Mouse (Mus musculus) lung, adult 2 months (tissue): ENCODE results near the gene Tfrc.

Experiments used
- CTCF ChIP-seq: fragments of 200-500 bp; IDR thresholded peaks from 2 replicates; pipeline ENCODE4 v1.5.1; 2011; ENCODE audit warnings: mild to moderate bottlenecking, low read length, control low read depth; ENCODE audit not compliant: insufficient read depth
- POLR2A ChIP-seq: fragments of 200-500 bp; IDR thresholded peaks from 2 replicates; pipeline ENCODE4 v1.6.1; 2011; ENCODE audit warnings: low read depth, mild to moderate bottlenecking, control low read depth, low read length, borderline replicate concordance; ENCODE audit errors: extremely low read depth

DNA sequence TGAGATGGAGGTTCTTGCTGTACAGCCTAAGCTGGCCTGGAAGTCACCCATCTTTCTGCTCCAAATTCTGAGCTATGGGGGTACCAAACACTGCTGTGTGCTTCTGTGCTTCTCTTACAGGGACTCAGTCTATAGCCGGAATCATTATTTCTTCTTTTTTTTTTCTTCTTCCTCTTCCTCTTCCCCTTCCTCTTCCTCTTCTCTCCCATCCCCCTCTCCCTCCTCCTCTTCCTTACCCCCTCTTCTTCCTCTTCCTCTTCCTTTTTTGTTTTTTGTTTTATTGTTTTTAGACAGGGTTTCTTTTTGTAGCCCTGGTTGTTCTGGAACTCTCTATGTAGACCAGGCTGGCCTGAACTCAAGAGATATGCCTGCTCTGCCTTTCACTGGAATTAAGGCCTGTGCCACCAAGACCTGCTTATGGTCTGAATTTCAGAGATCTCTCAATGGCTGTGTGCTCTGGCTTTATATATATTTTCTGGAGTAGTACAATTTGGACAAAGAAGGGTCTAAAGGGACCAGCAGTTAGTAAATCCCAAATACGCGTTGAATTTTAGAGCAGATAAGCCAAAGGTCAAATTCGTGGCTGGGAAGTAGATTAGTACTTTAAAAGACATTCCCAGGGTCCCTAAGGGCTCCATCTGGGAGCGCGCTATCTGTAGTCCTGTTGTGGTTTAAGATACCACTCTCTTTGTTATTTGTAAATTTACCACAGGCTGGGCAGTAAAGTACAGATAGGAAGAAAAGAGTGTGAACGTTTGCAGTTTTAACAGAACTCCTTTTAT is 967 bp upstream of the Tfrc start:
- TF ChIP-seq CTCF (no peak), POLR2A (no peak)
